Mouse (Mus musculus) E14TG2a.4 (cell line): ENCODE data around the gene Sh3bgrl3.

Source experiments
- H3K27me3 ChIP-seq: 2 replicates; pipeline ENCODE4 v1.6.1; 2014; ENCODE audit warnings: low read length, control low read depth; ENCODE audit not compliant: insufficient read depth
- H3K36me3 ChIP-seq: 2 replicates; pipeline ENCODE4 v1.6.1; 2014; ENCODE audit warnings: low read length, control low read depth; ENCODE audit not compliant: insufficient read depth
- H3K4me1 ChIP-seq: replicated peaks from 2 replicates; pipeline ENCODE4 v1.6.1; 2014; ENCODE audit warnings: low read depth, low read length, control low read depth
- H3K4me3 ChIP-seq: replicated peaks from 2 replicates; pipeline ENCODE4 v1.5.1; 2014; ENCODE audit warnings: mild to moderate bottlenecking, low read length
- H3K9me3 ChIP-seq: 2 replicates; pipeline ENCODE4 v1.6.1; 2014; ENCODE audit warnings: low read length, control low read depth
- CTCF ChIP-seq: conservative IDR thresholded peaks from 2 replicates; pipeline ENCODE4 v1.5.1; 2014; ENCODE audit warnings: low read length
- NANOG ChIP-seq: IDR thresholded peaks from 2 replicates; pipeline ENCODE4 v1.6.1; 2014; ENCODE audit warnings: borderline replicate concordance, low read length, mixed read lengths
- POU5F1 ChIP-seq: IDR thresholded peaks from 2 replicates; pipeline ENCODE4 v1.6.1; 2014; ENCODE audit warnings: low read length, borderline replicate concordance

Gene Sh3bgrl3

DNA sequence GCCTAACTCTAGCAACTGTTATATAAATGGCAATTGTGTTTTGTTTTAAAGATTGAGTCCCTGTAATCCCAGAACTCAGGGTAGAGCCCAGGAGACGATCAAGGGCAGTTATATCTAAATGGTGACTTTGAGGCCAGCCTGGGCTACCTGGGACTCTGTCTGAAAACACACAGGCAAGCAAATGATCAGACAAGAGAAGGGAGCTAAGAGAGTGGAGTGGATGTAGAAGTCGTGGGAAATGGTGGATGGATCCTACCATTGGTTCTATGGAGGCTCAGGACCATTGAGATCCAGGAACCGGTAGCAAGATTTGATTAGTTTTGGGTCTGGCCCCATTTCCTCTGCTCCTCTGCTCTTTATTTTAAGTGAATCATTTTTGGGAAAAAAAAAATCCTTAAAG, 32.5 kb downstream of the Sh3bgrl3 start:
- Histone ChIP-seq H3K9me3 (no peaks in the 10 kb centered on the region), H3K36me3 (peaks cover 29% of the 10 kb centered on the region), H3K27me3 (no peaks in the 10 kb centered on the region), H3K4me1 (peaks cover 30% of the 10 kb centered on the region), H3K4me3 (no peak overlapping the region)
- TF ChIP-seq NANOG (no peak), CTCF (no peak), POU5F1 (no peak)

DNA sequence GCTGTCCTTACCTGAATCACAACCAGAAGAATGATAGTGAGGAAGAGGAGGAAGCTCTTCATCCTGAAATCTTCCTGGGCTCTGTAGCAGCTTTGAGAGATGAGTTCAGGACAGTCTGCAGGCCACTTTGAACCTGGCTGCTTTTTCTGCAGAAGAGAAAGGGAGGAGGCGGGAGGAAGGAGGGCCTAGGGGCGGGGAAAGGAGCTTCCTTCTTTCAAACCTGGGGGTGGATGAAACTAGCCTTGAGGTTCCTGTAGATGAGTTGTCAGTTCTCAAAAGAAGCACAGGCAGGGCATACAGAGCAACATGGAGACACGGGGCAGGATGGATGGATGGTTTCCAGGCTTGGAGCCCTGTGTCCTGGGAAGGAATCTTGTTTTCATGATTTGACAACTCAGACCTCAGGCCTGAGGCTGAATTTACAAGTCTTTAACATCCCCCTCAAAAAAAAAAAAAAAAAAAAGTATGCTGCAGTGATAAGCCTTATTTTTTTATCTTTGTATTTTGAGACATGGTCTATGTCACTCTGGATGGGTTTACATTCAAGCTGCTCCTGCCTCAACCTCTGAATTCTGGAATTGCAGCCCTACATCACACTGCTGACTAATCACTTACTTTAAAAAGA, 33.6 kb downstream of the Sh3bgrl3 start, which contains the start of gene Cd52:
Gene Cd52, minus strand, starts transcription at position 160 of the 625 bp plus-strand sequence.
- Histone ChIP-seq H3K27me3 (no peaks in the 10 kb centered on the region), H3K4me3 (no peak within 1 kb of the TSS), H3K9me3 (no peaks in the 10 kb centered on the region), H3K4me1 (peaks cover 30% of the 10 kb centered on the region), H3K36me3 (peaks cover 39% of the 10 kb centered on the region)
- TF ChIP-seq CTCF (no peak), POU5F1 (no peak), NANOG (no peak)

DNA sequence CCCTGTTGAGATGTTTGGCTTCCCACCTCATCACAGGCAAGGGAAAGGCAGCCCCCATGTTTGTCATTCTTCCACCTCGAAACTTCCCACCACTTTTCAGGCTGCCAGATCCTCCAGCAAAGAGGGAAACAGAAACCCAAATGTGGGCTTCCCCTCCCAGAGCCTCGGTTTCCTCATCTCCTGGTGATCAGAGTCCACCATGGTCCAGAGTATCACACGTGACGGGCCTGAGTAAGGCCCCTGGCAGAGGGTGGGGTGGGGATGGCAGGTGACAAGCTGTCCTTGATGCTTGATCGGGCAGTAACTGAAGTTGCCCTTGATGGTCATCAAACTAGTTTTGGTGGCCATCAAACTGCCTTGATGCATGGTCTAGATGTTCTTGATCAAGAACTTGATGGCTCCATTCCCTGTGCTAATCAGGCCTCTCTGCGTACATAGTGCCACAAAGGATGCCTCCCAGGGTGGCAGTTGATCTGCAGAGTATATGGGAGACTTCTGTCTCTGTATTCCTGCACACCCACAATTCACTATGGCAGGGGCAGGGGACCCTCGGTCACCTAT, 34.5 kb downstream of the Sh3bgrl3 start:
- TF ChIP-seq CTCF: no peak
- no peak for TF ChIP-seq POU5F1
- TF ChIP-seq NANOG: no peak
- Histone ChIP-seq H3K4me1 (peaks cover 30% of the 10 kb centered on the region), H3K9me3 (no peaks in the 10 kb centered on the region), H3K36me3 (peaks cover 49% of the 10 kb centered on the region), H3K27me3 (no peaks in the 10 kb centered on the region), H3K4me3 (no peak overlapping the region)

DNA sequence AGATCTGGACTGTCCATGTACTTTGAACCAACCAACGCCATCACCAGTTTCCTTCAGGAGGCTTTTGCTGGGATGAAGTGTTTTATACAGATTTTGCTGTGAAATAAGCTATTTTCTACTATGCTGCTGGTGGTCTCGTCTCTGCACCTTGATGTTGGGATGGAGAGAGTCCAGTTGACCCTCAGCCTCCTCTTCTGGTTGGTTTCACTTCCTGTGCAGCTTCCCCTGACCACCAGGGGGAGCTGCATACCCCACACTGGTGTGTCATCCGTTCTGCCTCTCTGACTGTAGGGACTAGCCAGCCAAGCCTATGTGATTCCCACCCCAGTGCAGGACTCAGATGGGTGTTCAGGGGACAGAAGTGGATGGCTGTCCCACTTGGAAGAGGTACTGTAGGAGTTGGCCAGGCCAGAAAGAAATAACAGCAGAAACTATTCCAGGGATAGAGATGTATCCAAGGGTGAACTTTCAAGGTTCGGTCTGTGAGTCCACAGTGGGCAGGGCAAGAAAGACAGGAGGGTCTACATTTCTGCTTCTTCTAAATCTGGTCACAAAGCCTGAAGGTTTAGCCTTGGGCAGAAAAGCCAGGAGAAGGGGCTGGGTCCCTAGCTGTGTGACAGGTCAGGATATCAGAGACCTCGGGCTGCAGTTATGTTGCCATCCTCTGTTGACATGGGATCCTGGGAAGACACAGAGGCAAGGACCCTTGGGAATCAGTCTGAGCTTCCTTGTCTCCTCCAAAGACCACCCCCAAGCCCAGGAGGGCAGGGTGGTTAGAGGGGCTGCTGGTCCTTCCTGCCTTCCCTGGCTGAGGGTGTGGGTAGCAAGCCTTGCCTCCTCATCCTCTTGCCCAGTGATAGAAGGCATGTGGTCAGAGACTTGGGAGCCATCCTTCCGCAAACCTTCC, 36.0 kb downstream of the Sh3bgrl3 start:
- no peaks in the 10 kb centered on the region for H3K27me3 ChIP-seq
- H3K4me3 ChIP-seq: no peak overlapping the region
- peak; percentile 85 for TF ChIP-seq CTCF
- no peak for TF ChIP-seq POU5F1
- no peak for TF ChIP-seq NANOG
- no peaks in the 10 kb centered on the region for H3K9me3 ChIP-seq
- H3K36me3 ChIP-seq: peaks cover 61% of the 10 kb centered on the region
- peaks cover 23% of the 10 kb centered on the region for H3K4me1 ChIP-seq

DNA sequence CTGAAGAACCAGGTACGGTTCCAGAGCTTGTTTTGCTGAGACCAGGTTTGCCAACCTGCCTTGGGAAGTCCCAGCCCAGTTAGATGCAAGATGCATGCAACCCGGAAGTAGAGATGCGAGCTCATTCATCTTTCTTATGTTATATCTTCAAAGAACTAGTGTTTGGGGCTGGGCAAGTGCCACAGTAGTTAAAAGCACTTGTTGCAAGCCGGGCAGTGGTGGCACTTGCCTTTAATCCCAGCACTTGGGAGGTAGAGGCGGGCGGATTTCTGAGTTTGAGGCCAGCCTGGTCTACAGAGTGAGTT, 37.4 kb downstream of the Sh3bgrl3 start:
- TF ChIP-seq POU5F1: no peak
- no peak for TF ChIP-seq NANOG
- TF ChIP-seq CTCF: no peak
- H3K4me3 ChIP-seq: no peak overlapping the region
- H3K27me3 ChIP-seq: no peaks in the 10 kb centered on the region
- H3K9me3 ChIP-seq: no peaks in the 10 kb centered on the region
- H3K4me1 ChIP-seq: peaks cover 29% of the 10 kb centered on the region
- H3K36me3 ChIP-seq: peaks cover 70% of the 10 kb centered on the region

DNA sequence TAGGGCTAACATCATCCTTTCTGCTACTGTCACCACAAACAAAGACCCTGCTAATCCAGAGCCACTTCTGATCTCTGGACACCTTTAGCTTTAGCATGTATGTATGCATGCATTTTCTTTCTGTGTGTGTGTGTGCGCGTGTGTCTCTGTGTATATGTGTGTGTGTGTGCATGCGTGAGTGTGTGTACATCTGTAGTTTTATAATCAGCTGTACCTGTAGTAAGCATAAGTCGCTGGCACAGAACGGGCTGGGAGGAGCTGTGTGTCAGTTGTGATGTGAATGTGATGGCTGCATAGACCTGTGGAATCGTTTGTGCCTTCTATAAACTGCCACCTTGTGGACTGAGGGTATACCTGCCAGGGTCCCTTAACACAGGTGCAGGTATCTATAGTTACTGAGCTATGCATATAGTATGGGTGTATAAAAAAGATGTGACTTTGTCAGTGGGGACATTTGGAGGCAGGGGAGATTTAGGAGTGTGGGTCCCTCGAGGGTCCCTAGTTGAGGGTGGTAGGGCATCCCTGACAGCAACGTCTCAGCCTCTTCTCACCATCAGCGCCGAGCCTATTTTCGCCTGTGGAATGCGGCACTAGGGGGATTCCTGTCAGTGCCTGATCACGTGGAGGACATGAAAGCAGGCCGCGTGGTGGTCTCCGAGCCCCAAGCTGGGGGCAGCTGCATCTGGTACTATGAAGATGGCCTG, 37.9 kb downstream of the Sh3bgrl3 start:
- peaks cover 70% of the 10 kb centered on the region for H3K36me3 ChIP-seq
- H3K9me3 ChIP-seq: no peaks in the 10 kb centered on the region
- H3K4me1 ChIP-seq: peaks cover 29% of the 10 kb centered on the region
- H3K27me3 ChIP-seq: no peaks in the 10 kb centered on the region
- TF ChIP-seq NANOG (no peak), CTCF (no peak), POU5F1 (no peak)
- H3K4me3 ChIP-seq: no peak overlapping the region

DNA sequence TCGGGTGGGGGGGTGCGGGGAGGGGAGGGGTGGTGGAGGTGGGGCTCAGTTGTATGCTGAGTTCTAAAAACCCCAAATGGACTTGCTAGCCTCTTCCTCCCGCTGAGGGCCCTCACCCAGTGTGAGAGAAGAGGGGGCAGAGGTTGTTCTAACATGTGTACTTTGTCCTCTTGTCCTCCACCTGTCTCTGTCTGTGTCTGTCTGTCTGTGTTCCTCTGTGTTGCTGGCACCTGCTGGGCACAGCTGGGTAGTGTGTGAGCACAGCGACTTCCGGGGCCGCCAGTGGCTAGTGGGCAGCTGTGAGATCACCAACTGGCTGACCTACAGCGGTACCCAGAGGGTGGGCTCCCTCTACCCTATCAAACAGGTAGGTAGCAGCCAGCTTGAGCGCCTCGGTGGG, 39.6 kb downstream of the Sh3bgrl3 start:
- Histone ChIP-seq H3K4me3 (no peak overlapping the region), H3K4me1 (peaks cover 23% of the 10 kb centered on the region), H3K9me3 (no peaks in the 10 kb centered on the region), H3K27me3 (no peaks in the 10 kb centered on the region), H3K36me3 (peaks cover 66% of the 10 kb centered on the region)
- TF ChIP-seq POU5F1: no peak
- no peak for TF ChIP-seq NANOG
- no peak for TF ChIP-seq CTCF

DNA sequence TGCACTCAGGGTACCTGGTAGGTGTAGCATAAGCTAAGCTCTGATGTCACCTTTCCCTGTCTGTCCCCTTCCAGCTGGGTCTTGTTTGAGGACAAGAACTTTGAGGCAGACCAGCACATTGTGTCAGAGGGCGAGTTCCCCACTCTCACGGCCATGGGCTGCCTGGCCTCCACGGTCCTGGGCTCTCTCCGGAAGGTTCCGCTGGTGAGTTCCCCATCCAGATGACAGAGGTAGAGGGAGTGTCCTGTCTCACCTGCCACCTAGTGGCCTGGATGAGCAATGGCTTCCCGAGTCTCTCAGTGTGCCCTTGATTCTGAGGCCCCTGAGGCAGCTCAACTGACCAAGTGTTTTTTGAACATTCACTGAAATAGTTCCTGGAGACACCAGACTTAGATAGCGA, 41.2 kb downstream of the Sh3bgrl3 start:
- TF ChIP-seq NANOG: no peak
- no peak for TF ChIP-seq POU5F1
- TF ChIP-seq CTCF: peak; percentile 85
- peaks cover 51% of the 10 kb centered on the region for H3K36me3 ChIP-seq
- no peaks in the 10 kb centered on the region for H3K27me3 ChIP-seq
- peaks cover 22% of the 10 kb centered on the region for H3K4me1 ChIP-seq
- no peak overlapping the region for H3K4me3 ChIP-seq
- H3K9me3 ChIP-seq: no peaks in the 10 kb centered on the region
